10 mouse cellular contexts compared by ENCODE assay signal in genomic region chr12:40199302-40199701, GRCm38 (mm10). TPM values are rescaled to one million over a fixed set of nuclear protein-coding genes. Genes with fewer than 3 reads are reported as not detected.
DNase-seq lines count a peak whose midpoint lies in the region; ATAC-seq lines count a peak whose summit lies in the region.
"Had no signal": no experiment of that assay in that cellular context is flagged by ENCODE, and none has a peak within 500 bp of the region (broad histone marks: within the 10 kb centered on the region; RNA-seq: fewer than 3 reads in every experiment).

Gene Lsmem1, minus strand, starts transcription at chr12:40199490.

- peaks cover 28% of the 10 kb centered on the region for H3K36me3 ChIP-seq in liver, embryonic 13.5 days
- H3K36me3 ChIP-seq in liver, embryonic 12.5 days = peaks cover 33% of the 10 kb centered on the region
- H3K36me3 ChIP-seq in heart, embryonic 12.5 days = peaks cover 27% of the 10 kb centered on the region

- no peak for DNase-seq in liver, embryonic 13.5 days
- DNase-seq in frontal cortex, postnatal 36 days (ENCODE audit: low spot score in 2 of 2) = peak; percentile 19 to 56
- peak; percentile 78 for DNase-seq in skeletal muscle tissue, adult 2 months (ENCODE audit: low read depth, low spot score)
- no peak for DNase-seq in testis, postnatal 10 days (ENCODE audit: low spot score)
- no peak for DNase-seq in urinary bladder, adult 2 months (ENCODE audit: low spot score)
- DNase-seq in urinary bladder, adult 18-20 months (ENCODE audit: low spot score in 2 of 2) = no peak

- no peaks in the 10 kb centered on the region for H3K9me3 ChIP-seq in liver, embryonic 13.5 days (replicated peaks)
- H3K9me3 ChIP-seq in liver, embryonic 12.5 days (replicated peaks) = no peaks in the 10 kb centered on the region
- no peaks in the 10 kb centered on the region for H3K9me3 ChIP-seq in heart, embryonic 12.5 days (replicated peaks)
- H3K9me3 ChIP-seq: embryonic facial prominence, embryonic 15.5 days; midbrain, embryonic 12.5 days had no signal

- WGBS in liver, embryonic 13.5 days (ENCODE audit: insufficient replicate concordance) = 80% methylated on average over 8 of the region's 8 CpGs
- WGBS in liver, embryonic 12.5 days (ENCODE audit: insufficient replicate concordance) = 83% methylated on average over 8 of the region's 8 CpGs
- WGBS in heart, embryonic 12.5 days = 42% methylated on average over 8 of the region's 8 CpGs

- H3K4me1 ChIP-seq in liver, embryonic 13.5 days (replicated peaks) = no peaks in the 10 kb centered on the region
- H3K4me1 ChIP-seq in liver, embryonic 12.5 days = no peaks in the 10 kb centered on the region
- H3K4me1 ChIP-seq in heart, embryonic 12.5 days (replicated peaks) = peaks cover 5% of the 10 kb centered on the region; the same call in 1 of the 2 replicates
- H3K4me1 ChIP-seq: embryonic facial prominence, embryonic 15.5 days; midbrain, embryonic 12.5 days had no signal

- H3K27me3 ChIP-seq in liver, embryonic 13.5 days = no peaks in the 10 kb centered on the region
- H3K27me3 ChIP-seq in liver, embryonic 12.5 days (replicated peaks) = no peaks in the 10 kb centered on the region
- H3K27me3 ChIP-seq in heart, embryonic 12.5 days (replicated peaks) = no peaks in the 10 kb centered on the region
- H3K27me3 ChIP-seq: embryonic facial prominence, embryonic 15.5 days; midbrain, embryonic 12.5 days had no signal

- H3K9ac ChIP-seq in liver, embryonic 13.5 days = no peak within 1 kb of the TSS
- no peak within 1 kb of the TSS for H3K9ac ChIP-seq in liver, embryonic 12.5 days
- H3K9ac ChIP-seq in heart, embryonic 12.5 days = peak within 1 kb of the TSS; percentile 68; the same call in 1 of the 2 replicates
- H3K9ac ChIP-seq: embryonic facial prominence, embryonic 15.5 days; midbrain, embryonic 12.5 days had no signal

- no peak within 1 kb of the TSS for H3K27ac ChIP-seq in liver, embryonic 13.5 days
- no peak within 1 kb of the TSS for H3K27ac ChIP-seq in liver, embryonic 12.5 days
- peak within 1 kb of the TSS; percentile 98 for H3K27ac ChIP-seq in heart, embryonic 12.5 days (ENCODE audit: poor library complexity, severe bottlenecking)
- H3K27ac ChIP-seq: embryonic facial prominence, embryonic 15.5 days; midbrain, embryonic 12.5 days had no signal

- H3K4me3 ChIP-seq in liver, embryonic 13.5 days (replicated peaks) = no peak within 1 kb of the TSS
- H3K4me3 ChIP-seq in liver, embryonic 12.5 days = no peak within 1 kb of the TSS
- H3K4me3 ChIP-seq in heart, embryonic 12.5 days = peak within 1 kb of the TSS; percentile 46
- H3K4me3 ChIP-seq: embryonic facial prominence, embryonic 15.5 days; midbrain, embryonic 12.5 days had no signal

- no peak within 1 kb of the TSS for H3K4me2 ChIP-seq in liver, embryonic 13.5 days
- no peak within 1 kb of the TSS for H3K4me2 ChIP-seq in liver, embryonic 12.5 days
- peak within 1 kb of the TSS; percentile 68 for H3K4me2 ChIP-seq in heart, embryonic 12.5 days
- H3K4me2 ChIP-seq: embryonic facial prominence, embryonic 15.5 days; midbrain, embryonic 12.5 days had no signal

- 0 out of 2 replicates have a peak, but pooled peaks have one; percentile 23 for ATAC-seq in liver, embryonic 13.5 days (ENCODE audit: low read depth)
- no peak for ATAC-seq in liver, embryonic 12.5 days
- 0 out of 2 replicates have a peak, but pooled peaks have one; percentile 45 for ATAC-seq in heart, embryonic 12.5 days (ENCODE audit: insufficient number of reproducible peaks, low FRiP score)

RNA-seq across cellular contexts. Expression of gene Lsmem1, which starts in this region (rescaled TPM):
- polyA plus RNA-seq in liver, embryonic 13.5 days (2015; fragmentation: Nextera tagmentation; extraction: Ambion mirVana) = 0.10 TPM in 1 of 2 replicates, not detected in the other
- not detected in 2 replicates for polyA plus RNA-seq in liver, embryonic 12.5 days (2016; fragmentation: Nextera tagmentation; extraction: Ambion mirVana)
- 28.4 and 28.7 TPM in 2 replicates for polyA plus RNA-seq in heart, embryonic 12.5 days (2016; fragmentation: Nextera tagmentation; extraction: Ambion mirVana)
- polyA plus RNA-seq in urinary bladder, adult 2 months (2012; rRNA removed) = 0.06 and 0.08 TPM in 2 replicates
- polyA plus RNA-seq: midbrain, embryonic 12.5 days had no signal

Comparison
In these comparisons a context has a peak if more than half of its experiments do, and no peak if none do; other contexts are left out.
1. RNA of gene Lsmem1 (polyA plus RNA-seq): 28.4 to 28.7 TPM in heart, embryonic 12.5 days; 0.10 TPM in liver, embryonic 13.5 days, 0.06 to 0.08 TPM in urinary bladder, adult 2 months and not detected in liver, embryonic 12.5 days; every median in the first group is over 10 times any median in the second.
2. Peak in ATAC-seq in liver, embryonic 13.5 days; RNA of the gene not detected or under 1 TPM.
3. DNase-seq: peak in frontal cortex, postnatal 36 days (2 of 2) and skeletal muscle tissue, adult 2 months (single experiment); none in liver, embryonic 13.5 days (single experiment), testis, postnatal 10 days (single experiment), urinary bladder, adult 2 months (single experiment) and urinary bladder, adult 18-20 months (0 of 2).